Mouse (Mus musculus): ENCODE measurements at regions not wholly inside any gene's neighbourhood (a gene's known extent, or its start where the extent isn't known, plus 50 kb on each side); places are given as distances from the start of the nearest gene placed in this dataset.

GRCm38 (mm10) chr11:24370198-24370860, 292.5 kb downstream of the Bcl11a start:
- DNase-seq (ENCODE audit: low spot score in 2 of 2) = peak in 1 of 2 experiments; percentile 13

GRCm38 (mm10) chr11:24370861-24371686, 293.2 kb downstream of the Bcl11a start:
- intact Hi-C loops (cut with DNase I) = no loop called here
- DNase-seq (ENCODE audit: low spot score in 2 of 2) = no peak

More at GRCm38 (mm10) chr11:24370198-24370860, 292.5 kb downstream of the Bcl11a start:
- intact Hi-C loops (cut with DNase I) = no loop called here

DNA sequence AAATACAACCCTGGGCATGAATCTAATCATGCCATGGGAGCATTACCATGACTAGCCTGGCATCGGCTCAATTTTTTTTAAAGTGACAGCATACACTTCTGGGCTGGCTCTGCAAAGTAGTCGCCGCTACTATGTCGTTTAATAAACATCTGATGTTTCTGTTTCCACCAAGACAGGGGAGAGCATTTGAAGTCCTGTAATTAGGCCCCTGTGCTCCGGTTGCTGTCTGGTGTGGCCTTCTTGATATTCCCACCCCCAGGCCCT, 293.8 kb downstream of the Bcl11a start:
- DNase-seq (ENCODE audit: low spot score in 2 of 2) = no peak
- intact Hi-C loops (cut with DNase I) = no loop called here

DNA sequence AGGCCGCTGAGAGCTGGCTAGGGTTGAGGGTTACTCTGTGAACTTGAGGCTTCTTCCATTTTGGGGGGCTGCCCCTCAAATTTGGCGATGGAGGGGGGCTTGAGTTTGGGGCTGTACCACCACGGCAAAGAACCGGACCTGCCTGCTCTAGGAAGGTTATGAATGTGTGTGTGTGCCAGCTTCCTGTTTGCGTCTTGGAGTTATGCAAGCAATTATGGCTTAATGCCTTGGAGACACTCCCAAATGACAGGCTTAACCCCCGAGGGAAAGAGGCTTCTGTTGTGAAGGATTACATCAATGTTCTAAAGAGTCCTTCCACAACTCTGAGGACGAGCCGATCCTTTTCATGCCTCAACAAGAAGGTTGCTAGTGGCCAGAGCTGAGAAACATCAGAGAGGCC, 294.1 kb downstream of the Bcl11a start:
- no peak for DNase-seq (ENCODE audit: low spot score in 2 of 2)
- intact Hi-C loops (cut with DNase I) = no loop called here

DNA sequence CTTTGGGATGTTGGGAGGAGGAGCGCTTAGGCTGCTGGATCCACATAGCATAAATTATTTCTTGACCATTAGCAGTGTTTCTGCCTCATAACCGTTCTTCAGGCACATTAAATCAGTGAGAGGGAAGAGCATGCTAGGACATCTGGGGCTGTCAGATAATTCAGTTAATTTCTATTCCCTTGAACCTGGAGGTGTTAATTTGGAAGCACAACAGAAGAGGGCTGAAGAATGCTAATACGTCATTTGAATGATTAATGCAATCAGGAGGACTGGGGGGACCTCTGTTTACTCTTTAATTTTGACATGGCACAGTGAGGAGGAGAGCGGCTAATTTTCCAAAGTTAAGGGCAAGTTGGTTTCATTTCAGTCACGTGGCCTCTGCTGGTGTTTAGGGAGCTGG, 294.8 kb downstream of the Bcl11a start:
- intact Hi-C loops (cut with DNase I) = no loop called here
- no peak for DNase-seq (ENCODE audit: low spot score in 2 of 2)

- DNase-seq (ENCODE audit: low spot score in 2 of 2) = no peak
- intact Hi-C loops (cut with DNase I) = no loop called here
These were observed 295.4 kb downstream of the Bcl11a start for GRCm38 (mm10) chr11:24373301-24373700.

GRCm38 (mm10) chr11:24377530-24377929, 299.7 kb downstream of the Bcl11a start:
- intact Hi-C loops (cut with DNase I) = no loop called here
- DNase-seq (ENCODE audit: low spot score in 2 of 2) = no peak

GRCm38 (mm10) chr11:24390578-24390977, 312.7 kb downstream of the Bcl11a start:
- intact Hi-C loops (cut with DNase I) = no loop called here

GRCm38 (mm10) chr11:24391385-24391784, 313.5 kb downstream of the Bcl11a start:
- intact Hi-C loops (cut with DNase I) = no loop called here
- DNase-seq (ENCODE audit: low spot score in 2 of 2) = no peak

More at GRCm38 (mm10) chr11:24390578-24390977, 312.7 kb downstream of the Bcl11a start:
- DNase-seq (ENCODE audit: low spot score in 2 of 2) = no peak

DNA sequence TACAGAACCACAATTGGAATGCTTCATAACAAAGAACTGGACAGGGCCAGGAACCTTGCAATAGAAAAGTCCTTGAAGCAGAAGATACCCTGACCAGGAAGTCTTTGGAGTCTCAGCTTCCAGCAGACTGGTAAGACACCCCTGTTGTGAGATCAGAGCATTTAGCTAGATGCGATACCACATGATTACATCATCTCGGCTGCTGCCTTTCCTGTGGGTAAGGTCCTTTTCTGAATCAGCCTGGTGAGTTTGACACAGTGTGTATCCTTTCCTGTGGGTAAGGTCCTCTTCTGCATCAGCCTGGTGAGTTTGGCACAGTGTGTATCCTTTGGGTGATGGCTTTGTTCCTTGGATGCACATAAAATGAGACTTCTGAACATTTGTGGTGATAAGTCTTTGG, 317.6 kb downstream of the Bcl11a start:
- DNase-seq (ENCODE audit: low spot score in 2 of 2) = no peak
- intact Hi-C loops (cut with DNase I) = no loop called here

- DNase-seq (ENCODE audit: low spot score in 2 of 2) = no peak
- intact Hi-C loops (cut with DNase I) = no loop called here
These were observed 319.1 kb downstream of the Bcl11a start for GRCm38 (mm10) chr11:24396911-24397310.

DNA sequence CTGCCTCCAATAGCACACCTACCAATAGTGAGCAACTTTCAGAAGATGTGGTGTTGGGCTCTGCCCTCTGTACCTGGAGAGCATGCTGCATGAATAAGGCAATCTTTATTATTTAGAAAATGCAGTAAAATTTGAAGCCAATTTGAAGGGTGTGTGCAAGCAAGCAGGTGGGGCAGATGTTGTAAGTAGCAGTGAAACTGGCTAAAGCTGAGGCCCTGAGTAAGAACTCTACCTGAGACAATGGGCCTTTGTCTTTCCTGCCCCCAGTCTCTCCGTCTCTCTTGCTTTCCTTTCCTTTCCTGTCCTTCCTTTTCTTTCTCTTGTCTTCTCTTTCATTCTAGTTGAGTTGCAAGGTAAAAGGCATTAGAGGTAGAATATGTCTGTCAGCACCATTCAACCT, 319.9 kb downstream of the Bcl11a start:
- intact Hi-C loops (cut with DNase I) = no loop called here
- DNase-seq (ENCODE audit: low spot score in 2 of 2) = no peak

DNA sequence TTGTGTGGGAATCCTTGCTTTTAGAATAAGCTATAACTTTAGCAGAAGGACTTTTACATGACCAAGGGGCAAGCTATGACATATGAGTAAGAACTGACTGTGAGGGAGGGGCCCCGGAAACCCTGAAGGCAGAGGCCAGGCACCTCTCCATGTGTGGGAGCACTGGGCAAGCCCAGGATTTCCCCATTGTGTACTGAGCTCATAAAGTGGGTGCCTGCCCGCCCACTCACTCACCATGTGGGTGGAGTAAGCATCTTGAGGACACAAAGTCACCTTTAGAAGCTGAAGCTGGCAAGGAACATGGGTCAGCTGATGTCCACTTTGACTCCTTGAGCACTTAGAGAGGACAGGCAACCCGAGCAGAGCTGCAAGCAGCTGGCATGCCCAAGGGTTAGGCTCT, 323.3 kb downstream of the Bcl11a start:
- intact Hi-C loops (cut with DNase I) = no loop called here
- no peak for DNase-seq (ENCODE audit: low spot score in 2 of 2)

DNA sequence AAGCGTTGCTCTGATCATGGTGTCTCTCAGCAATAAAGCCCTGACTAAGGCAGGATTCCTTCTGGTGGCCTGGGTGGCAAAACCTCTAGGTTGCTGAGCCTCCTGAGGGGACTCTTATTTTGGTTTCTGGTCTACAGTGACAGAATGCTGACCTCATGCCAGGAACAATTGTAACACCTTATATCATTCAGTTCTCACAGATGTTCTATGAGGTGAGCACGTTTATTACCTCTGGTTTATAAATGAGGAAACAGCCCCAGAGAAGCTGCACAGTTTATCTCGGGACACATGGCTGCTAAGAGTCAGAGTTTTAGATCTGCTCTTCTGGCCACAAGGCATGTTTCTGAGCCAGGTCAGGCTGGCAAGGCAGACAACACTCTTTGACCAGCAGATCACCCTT, 324.3 kb downstream of the Bcl11a start:
- intact Hi-C loops (cut with DNase I) = no loop called here

GRCm38 (mm10) chr11:24414804-24415203, 336.9 kb downstream of the Bcl11a start:
- intact Hi-C loops (cut with DNase I) = no loop called here
- DNase-seq (ENCODE audit: low spot score in 2 of 2) = peak; percentile 6 to 41

More for the DNA sequence above, 324.3 kb downstream of the Bcl11a start:
- no peak for DNase-seq (ENCODE audit: low spot score in 2 of 2)

DNA sequence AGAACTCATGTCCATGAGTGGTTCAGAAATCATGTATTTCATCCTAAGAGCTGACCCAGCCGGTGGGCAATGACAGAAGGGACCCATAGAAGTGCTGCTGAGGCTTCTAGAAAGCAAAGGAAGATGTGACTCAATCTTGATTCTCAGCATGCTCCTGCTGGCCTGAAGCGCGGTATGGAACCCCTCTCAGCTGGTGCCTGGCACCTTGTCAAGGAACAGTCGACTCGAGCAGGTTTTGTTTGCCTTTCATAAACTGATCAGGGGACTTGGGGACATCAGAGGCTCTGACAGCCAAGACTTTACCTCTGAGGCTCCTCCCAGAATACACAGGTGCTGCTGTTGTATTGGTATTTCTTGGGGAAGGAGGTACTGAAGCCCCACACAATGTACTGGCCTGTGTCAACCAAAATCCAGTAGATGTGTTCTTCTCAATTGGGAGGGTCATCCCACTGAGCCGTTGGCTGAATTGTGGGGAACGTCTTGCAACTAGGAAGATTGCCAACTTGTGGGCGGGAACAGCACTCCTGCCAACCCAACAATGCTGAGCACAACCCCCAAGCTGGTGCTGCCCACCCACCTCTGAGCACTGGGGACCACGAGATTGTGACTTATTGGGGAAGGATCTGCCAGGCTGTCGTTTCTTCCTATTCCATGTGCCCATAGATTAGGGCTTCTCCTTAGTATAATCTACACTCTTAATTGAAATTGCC, 344.4 kb downstream of the Bcl11a start:
- intact Hi-C loops (cut with DNase I) = no loop called here
- DNase-seq (ENCODE audit: low spot score in 2 of 2) = peak in 1 of 2 experiments; percentile 22

- no peak for DNase-seq (ENCODE audit: low spot score in 2 of 2)
- intact Hi-C loops (cut with DNase I) = no loop called here
These were observed 345.4 kb downstream of the Bcl11a start for GRCm38 (mm10) chr11:24423278-24423677.

- intact Hi-C loops (cut with DNase I) = no loop called here
- DNase-seq (ENCODE audit: low spot score in 2 of 2) = no peak
These were observed 349.4 kb downstream of the Bcl11a start for GRCm38 (mm10) chr11:24426995-24427883.

- no peak for DNase-seq (ENCODE audit: low spot score in 2 of 2)
- intact Hi-C loops (cut with DNase I) = no loop called here
These were observed 370.8 kb downstream of the Bcl11a start for GRCm38 (mm10) chr11:24448608-24449007.

DNA sequence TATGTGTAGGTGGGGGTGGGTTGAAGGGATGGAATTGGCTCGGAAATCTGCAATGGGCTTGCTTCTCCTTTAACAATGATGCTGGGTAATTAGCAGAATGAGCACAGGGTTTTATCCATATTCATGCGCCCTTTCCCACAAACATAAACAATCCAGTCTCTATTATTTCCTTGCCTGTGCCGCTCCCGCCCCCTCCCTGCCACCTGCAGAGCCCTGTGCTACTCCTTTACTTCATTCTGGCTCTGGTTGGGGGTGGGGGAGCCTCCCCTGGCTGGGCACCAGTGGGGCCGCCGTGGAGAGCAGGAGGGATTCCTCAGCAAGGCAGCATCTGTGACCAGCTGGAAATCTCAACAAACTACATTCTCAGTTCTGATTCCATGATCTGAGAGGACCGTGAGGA, 374.4 kb downstream of the Bcl11a start:
- DNase-seq (ENCODE audit: low spot score in 2 of 2) = peak in 1 of 2 experiments; percentile 6

More for the DNA sequence above, 374.4 kb downstream of the Bcl11a start:
- intact Hi-C loops (cut with DNase I) = no loop called here

All from left cerebral cortex, postnatal 14 days (tissue).